Mouse (Mus musculus) gastrocnemius, adult 2 months (tissue): ENCODE results near the gene Cep57l1. TPM values are rescaled to one million over a fixed set of nuclear protein-coding genes. Genes with fewer than 3 reads are reported as not detected.

Experiments used
- DNase-seq: peaks from one replicate; pipeline ENCODE4 v3.0.0; 2022
- H3K27ac ChIP-seq: fragments of 200-600 bp; 2 replicates; pipeline ENCODE4 v1.8.1; 2022; ENCODE audit warnings: mild to moderate bottlenecking
- H3K4me3 ChIP-seq: fragments of 200-600 bp; 2 replicates; pipeline ENCODE4 v1.8.1; 2022; ENCODE audit warnings: mild to moderate bottlenecking, moderate library complexity
- CTCF ChIP-seq: fragments of 200-600 bp; IDR thresholded peaks from 2 replicates; pipeline ENCODE4 v1.8.1; 2022; ENCODE audit warnings: antibody characterized with exemption, mild to moderate bottlenecking, moderate library complexity
- intact Hi-C: fragments of 180-260 bp; cut with DNase I; formaldehyde crosslinking; loops from one replicate; pipeline ENCODE4 v1.15.1; 2025
- long read RNA-seq, 2 experiments: library from polyadenylated mRNA; stranded (forward); transcript quantifications; one replicate each; pipeline ENCODE4 v2.0.0; 2021
- total RNA-seq, 2 experiments: library from RNA; stranded (reverse); gene quantifications; 2 replicates each; pipeline ENCODE4 v1.2.3; 2021

Cep57l1 gene
- 1 to 10 TPM; 2.7 to 3.1 TPM for total RNA-seq
- long read RNA-seq, experiment 1, partial matches to known transcripts, result 2 of 3 reads
- long read RNA-seq, experiment 1, other reads (novel, unspliced or antisense), result 0 of 3 reads
- long read RNA-seq, experiment 2, partial matches to known transcripts, result 1 of 2 reads
- long read RNA-seq, experiment 2, other reads (novel, unspliced or antisense), result 1 of 2 reads

GRCm38 (mm10) chr10:41809771-41810563 lies at the start of gene Cep57l1, which contains the start of gene Sesn1:
Gene Cep57l1, minus strand, starts transcription at chr10:41809871.
Gene Sesn1, plus strand, starts transcription at chr10:41809935.
- Histone ChIP-seq H3K27ac (peak within 1 kb of the TSS; percentile 97), H3K4me3 (peak within 1 kb of the TSS; percentile 93)
- TF ChIP-seq CTCF, result peak; percentile 13; the same call in 1 of the 2 replicates
- peak; percentile 95 for DNase-seq
- intact Hi-C loops, result loop anchor here (10.0 kb wide), 1 partner anchor 295 kb away; the partner anchor contains the start of gene Cd164

DNA sequence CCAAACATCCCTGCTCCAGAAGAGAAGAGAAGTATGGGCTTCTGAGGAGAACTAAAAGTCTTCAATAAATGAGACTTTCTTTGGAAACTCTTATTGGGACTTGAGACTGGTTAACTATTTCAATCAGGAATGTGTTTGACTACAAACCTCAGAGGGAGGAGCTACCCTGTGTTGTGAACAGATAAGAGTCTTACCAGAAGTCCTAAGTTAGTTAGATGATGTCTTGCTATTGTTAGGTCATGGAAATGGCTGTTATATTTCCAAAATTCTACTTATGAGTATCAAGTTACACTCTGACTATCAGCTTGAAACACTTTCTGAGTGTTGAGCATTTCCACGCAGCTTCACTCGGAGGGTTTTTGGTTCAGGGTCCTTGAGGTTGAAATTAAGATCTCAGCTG lies 39.0 kb upstream of the Cep57l1 start:
- no peak overlapping the region for H3K4me3 ChIP-seq
- intact Hi-C loops, result no loop called here
- DNase-seq, result no peak
- H3K27ac ChIP-seq, result no peak overlapping the region
- no peak for TF ChIP-seq CTCF

GRCm38 (mm10) chr10:41847737-41848136 lies 38.1 kb upstream of the Cep57l1 start:
- intact Hi-C loops, result no loop called here
- Histone ChIP-seq H3K27ac (no peak overlapping the region; the same call in 1 of the 2 replicates), H3K4me3 (no peak overlapping the region)
- DNase-seq, result no peak
- TF ChIP-seq CTCF, result no peak

DNA sequence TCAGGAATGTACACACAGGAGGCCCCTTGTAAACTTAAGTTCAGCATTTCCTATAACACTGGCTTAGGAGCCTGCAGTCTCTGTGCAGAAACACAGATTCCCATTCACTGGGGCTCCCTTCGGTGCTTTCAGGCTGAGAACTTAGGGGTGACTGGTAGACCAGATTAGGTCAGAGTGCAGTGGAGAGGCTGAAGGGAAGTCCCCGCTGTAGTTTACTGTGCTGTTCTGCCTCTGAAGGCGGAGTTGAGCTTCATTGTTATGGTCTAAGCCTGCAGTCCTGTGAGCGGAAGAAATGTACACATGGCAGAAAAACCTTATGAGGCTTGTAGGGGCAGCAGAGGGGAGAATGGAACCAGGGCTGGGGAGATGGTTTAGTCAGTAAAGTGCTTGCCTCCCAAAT lies 29.2 kb upstream of the Cep57l1 start:
- peak overlapping the region; percentile 48 for H3K27ac ChIP-seq
- intact Hi-C loops, result no loop called here
- no peak for DNase-seq
- no peak overlapping the region for H3K4me3 ChIP-seq
- TF ChIP-seq CTCF, result no peak

GRCm38 (mm10) chr10:41834131-41834530 lies 24.5 kb upstream of the Cep57l1 start:
- H3K4me3 ChIP-seq, result no peak overlapping the region
- peak overlapping the region; percentile 85 for H3K27ac ChIP-seq
- intact Hi-C loops, result loop anchor here (5.0 kb wide), 2 partner anchors 198 to 443 kb away; partner anchors contain the start of gene Foxo3
- DNase-seq, result no peak
- no peak for TF ChIP-seq CTCF

DNA sequence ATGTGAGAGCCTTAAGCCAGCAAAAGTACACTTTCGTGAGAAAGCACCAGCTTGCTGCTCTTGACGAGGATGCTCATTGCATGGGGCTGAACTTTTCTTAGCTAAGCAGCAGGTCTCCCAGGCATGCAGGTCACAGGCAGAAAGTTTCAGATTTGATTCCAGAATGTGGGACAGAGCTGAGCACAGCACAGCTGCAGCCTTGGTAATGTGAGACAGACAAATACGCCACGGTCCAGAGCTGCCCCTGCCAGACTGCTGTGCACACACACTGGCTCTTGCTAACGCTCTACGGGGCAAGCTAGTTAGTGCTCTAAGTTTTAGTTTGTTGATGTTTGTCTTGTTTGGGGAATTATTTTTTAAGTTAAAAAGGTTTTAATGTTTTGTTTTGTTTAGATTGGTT lies 22.5 kb upstream of the Cep57l1 start:
- Histone ChIP-seq H3K27ac (peak overlapping the region; percentile 85), H3K4me3 (peak overlapping the region; percentile 17; the same call in 1 of the 2 replicates)
- intact Hi-C loops, result loop anchor here (1.0 to 5.0 kb wide), 3 partner anchors 56 to 445 kb away; partner anchors contain the start of gene Foxo3
- TF ChIP-seq CTCF, result no peak
- DNase-seq, result peak; percentile 79

- DNase-seq, result peak; percentile 70
Measured at GRCm38 (mm10) chr10:41830851-41831522, 21.3 kb upstream of the Cep57l1 start.

DNA sequence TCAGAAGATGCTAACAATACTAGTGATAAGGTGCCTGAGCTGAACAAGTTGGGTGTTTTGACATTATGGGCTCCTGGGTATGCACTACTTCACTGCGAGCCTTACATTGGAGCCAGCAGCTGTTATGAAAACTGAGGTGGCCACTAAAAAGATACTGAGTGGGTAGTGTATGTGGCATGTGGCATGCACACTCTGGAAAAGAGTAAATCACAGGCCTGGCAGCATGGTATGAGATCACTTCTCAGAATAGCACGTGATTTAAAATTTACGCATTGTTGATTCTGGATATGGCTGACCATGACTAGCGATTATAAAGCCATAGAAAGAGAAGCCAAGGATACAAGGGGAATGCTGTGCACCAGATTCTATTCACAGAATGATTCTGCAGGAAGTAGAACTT lies 20.8 kb upstream of the Cep57l1 start:
- H3K27ac ChIP-seq, result peak overlapping the region; percentile 85
- no peak for TF ChIP-seq CTCF
- no peak for DNase-seq
- intact Hi-C loops, result loop anchor here (2.0 to 5.0 kb wide), 3 partner anchors 202 to 464 kb away; partner anchors contain the start of gene Foxo3
- no peak overlapping the region for H3K4me3 ChIP-seq

More at GRCm38 (mm10) chr10:41830851-41831522, 21.3 kb upstream of the Cep57l1 start:
- TF ChIP-seq CTCF, result peak; percentile 97
- H3K4me3 ChIP-seq, result no peak overlapping the region
- H3K27ac ChIP-seq, result peak overlapping the region; percentile 85
- intact Hi-C loops, result loop anchor here (1.0 to 5.0 kb wide), 4 partner anchors 128 to 464 kb away; partner anchors contain the start of gene Foxo3

- H3K4me3 ChIP-seq, result no peak overlapping the region
- TF ChIP-seq CTCF, result no peak
- no peak for DNase-seq
- intact Hi-C loops, result loop anchor here (2.0 to 5.0 kb wide), 3 partner anchors 202 to 465 kb away; partner anchors contain the start of gene Foxo3
- H3K27ac ChIP-seq, result peak overlapping the region; percentile 85
Measured at GRCm38 (mm10) chr10:41829980-41830379, 20.3 kb upstream of the Cep57l1 start.

GRCm38 (mm10) chr10:41829191-41829590 lies 19.5 kb upstream of the Cep57l1 start:
- Histone ChIP-seq H3K27ac (no peak overlapping the region), H3K4me3 (no peak overlapping the region)
- intact Hi-C loops, result no loop called here
- DNase-seq, result no peak
- no peak for TF ChIP-seq CTCF

DNA sequence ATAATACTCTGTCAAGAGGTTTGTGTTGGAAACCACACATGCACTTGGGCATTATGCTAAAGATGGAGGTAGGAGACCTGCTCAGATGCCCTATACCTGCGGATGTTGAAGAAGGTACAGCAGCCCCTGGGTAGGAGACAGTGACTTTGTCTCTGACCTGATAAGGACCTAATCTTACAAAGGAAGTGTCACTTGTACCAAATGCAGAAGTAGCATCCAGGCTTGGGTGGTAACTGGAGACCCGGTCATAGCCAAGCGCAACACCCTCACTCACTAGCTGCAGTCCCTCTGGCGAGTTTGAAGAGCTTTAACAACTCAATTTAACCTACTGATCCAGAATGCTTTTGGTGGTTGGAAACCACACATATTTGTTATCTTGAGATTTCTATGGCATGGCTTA lies 18.1 kb upstream of the Cep57l1 start:
- H3K27ac ChIP-seq, result 0 out of 2 replicates have a peak overlapping the region, but pooled peaks have one; percentile 9
- TF ChIP-seq CTCF, result no peak
- DNase-seq, result no peak
- H3K4me3 ChIP-seq, result no peak overlapping the region
- intact Hi-C loops, result no loop called here

- Histone ChIP-seq H3K4me3 (no peak overlapping the region), H3K27ac (no peak overlapping the region)
- TF ChIP-seq CTCF, result no peak
- intact Hi-C loops, result no loop called here
- DNase-seq, result no peak
Measured at GRCm38 (mm10) chr10:41826526-41827116, 16.9 kb upstream of the Cep57l1 start.
